ENCODE assay signal across 11 mouse cellular contexts in genomic region chr5:118649215-118650006, GRCm38 (mm10).
DNase-seq lines count a peak whose midpoint lies in the region; ATAC-seq and TF ChIP-seq lines count a peak whose summit lies in the region.
"Had no signal": no experiment of that assay in that cellular context is flagged by ENCODE, and none has a peak within 500 bp of the region (broad histone marks: within the 10 kb centered on the region; RNA-seq: fewer than 3 reads in every experiment).

No protein-coding gene starts in this region.

- 86% methylated on average over 10 of the region's 10 CpGs for WGBS in liver, embryonic 11.5 days
- 61% methylated on average over 10 of the region's 10 CpGs for WGBS in intestine, postnatal 0 days
- 77% methylated on average over 10 of the region's 10 CpGs for WGBS in kidney, embryonic 15.5 days
- 93% methylated on average over 10 of the region's 10 CpGs for WGBS in midbrain, embryonic 14.5 days

- peak overlapping the region; percentile 32; the same call in 1 of the 2 replicates for H3K27ac ChIP-seq in liver, embryonic 11.5 days (ENCODE audit: low read depth, low read length)
- no peak overlapping the region for H3K27ac ChIP-seq in intestine, postnatal 0 days (ENCODE audit: low read depth, low read length)
- peak overlapping the region; percentile 51; the same call in 1 of the 2 replicates for H3K27ac ChIP-seq in kidney, embryonic 15.5 days
- no peak overlapping the region for H3K27ac ChIP-seq in midbrain, embryonic 14.5 days (replicated peaks; ENCODE audit: low read depth, low read length)
- H3K27ac ChIP-seq: embryonic facial prominence, embryonic 15.5 days; heart, embryonic 10.5 days had no signal

- no peak overlapping the region for H3K4me3 ChIP-seq in liver, embryonic 11.5 days (ENCODE audit: low read depth, low read length)
- no peak overlapping the region for H3K4me3 ChIP-seq in intestine, postnatal 0 days (ENCODE audit: low read depth, low read length)
- no peak overlapping the region for H3K4me3 ChIP-seq in kidney, embryonic 15.5 days (replicated peaks)
- no peak overlapping the region for H3K4me3 ChIP-seq in midbrain, embryonic 14.5 days (replicated peaks; ENCODE audit: low read depth, low read length)
- H3K4me3 ChIP-seq: embryonic facial prominence, embryonic 15.5 days; heart, embryonic 10.5 days had no signal

- H3K4me2 ChIP-seq in liver, embryonic 11.5 days = no peak overlapping the region
- H3K4me2 ChIP-seq in intestine, postnatal 0 days (replicated peaks; ENCODE audit: low read depth) = peak overlapping the region; percentile 32; the same call in 1 of the 2 replicates
- H3K4me2 ChIP-seq in kidney, embryonic 15.5 days = no peak overlapping the region
- H3K4me2 ChIP-seq in midbrain, embryonic 14.5 days (ENCODE audit: low read length) = no peak overlapping the region
- H3K4me2 ChIP-seq: embryonic facial prominence, embryonic 15.5 days had no signal

- H3K9ac ChIP-seq in liver, embryonic 11.5 days (ENCODE audit: low read depth, low read length) = no peak overlapping the region
- no peak overlapping the region for H3K9ac ChIP-seq in intestine, postnatal 0 days (ENCODE audit: low read depth, low read length)
- H3K9ac ChIP-seq in kidney, embryonic 15.5 days = no peak overlapping the region
- H3K9ac ChIP-seq in midbrain, embryonic 14.5 days (replicated peaks; ENCODE audit: low read length) = no peak overlapping the region
- H3K9ac ChIP-seq: embryonic facial prominence, embryonic 15.5 days had no signal

- H3K36me3 ChIP-seq in liver, embryonic 11.5 days (ENCODE audit: control insufficient read depth, insufficient read depth, low read length) = no peaks in the 10 kb centered on the region
- H3K36me3 ChIP-seq in intestine, postnatal 0 days (ENCODE audit: control insufficient read depth, insufficient read depth) = no peaks in the 10 kb centered on the region
- H3K36me3 ChIP-seq in kidney, embryonic 15.5 days = no peaks in the 10 kb centered on the region
- H3K36me3 ChIP-seq in midbrain, embryonic 14.5 days (ENCODE audit: control insufficient read depth, insufficient read depth, low read length) = no peaks in the 10 kb centered on the region
- H3K36me3 ChIP-seq: embryonic facial prominence, embryonic 15.5 days; heart, embryonic 10.5 days had no signal

- no peaks in the 10 kb centered on the region for H3K27me3 ChIP-seq in liver, embryonic 11.5 days (replicated peaks; ENCODE audit: control insufficient read depth, insufficient read depth, low read length)
- H3K27me3 ChIP-seq in intestine, postnatal 0 days (replicated peaks; ENCODE audit: control insufficient read depth, insufficient read depth, low read length) = no peaks in the 10 kb centered on the region
- no peaks in the 10 kb centered on the region for H3K27me3 ChIP-seq in kidney, embryonic 15.5 days
- no peaks in the 10 kb centered on the region for H3K27me3 ChIP-seq in midbrain, embryonic 14.5 days (ENCODE audit: control insufficient read depth, insufficient read depth, low read length)
- H3K27me3 ChIP-seq: embryonic facial prominence, embryonic 15.5 days had no signal

- peaks cover 41% of the 10 kb centered on the region for H3K4me1 ChIP-seq in liver, embryonic 11.5 days (replicated peaks; ENCODE audit: control insufficient read depth, insufficient read depth, low read length)
- H3K4me1 ChIP-seq in intestine, postnatal 0 days (replicated peaks; ENCODE audit: control insufficient read depth, insufficient read depth, low read length) = peaks cover 20% of the 10 kb centered on the region
- peaks cover 43% of the 10 kb centered on the region for H3K4me1 ChIP-seq in kidney, embryonic 15.5 days
- H3K4me1 ChIP-seq in midbrain, embryonic 14.5 days (ENCODE audit: control insufficient read depth, insufficient read depth, low read length) = peaks cover 16% of the 10 kb centered on the region

- DNase-seq in liver, embryonic 11.5 days (ENCODE audit: low spot score) = no peak
- no peak for DNase-seq in liver
- DNase-seq in skeletal muscle tissue, adult 2 months (ENCODE audit: low read depth, low spot score) = peak; percentile 24
- no peak for DNase-seq in midbrain, embryonic 14.5 days
- no peak for DNase-seq in right cerebral cortex, adult 2 months (ENCODE audit: low spot score in 2 of 2)
- DNase-seq: lung, postnatal 14 days; right cerebral cortex, postnatal 14 days had no signal

- no peaks in the 10 kb centered on the region for H3K9me3 ChIP-seq in liver, embryonic 11.5 days (ENCODE audit: control insufficient read depth, low read length)
- no peaks in the 10 kb centered on the region for H3K9me3 ChIP-seq in intestine, postnatal 0 days (ENCODE audit: control insufficient read depth)
- H3K9me3 ChIP-seq in kidney, embryonic 15.5 days (replicated peaks) = no peaks in the 10 kb centered on the region
- H3K9me3 ChIP-seq in midbrain, embryonic 14.5 days (ENCODE audit: control insufficient read depth, low read length) = no peaks in the 10 kb centered on the region
- H3K9me3 ChIP-seq: embryonic facial prominence, embryonic 15.5 days; heart, embryonic 10.5 days had no signal

- no peak; the same call in 1 of the 2 replicates for ATAC-seq in liver, embryonic 11.5 days (replicated peaks; ENCODE audit: low FRiP score)
- ATAC-seq in intestine, postnatal 0 days = peak; percentile 49
- peak; percentile 52; the same call in 1 of the 2 replicates for ATAC-seq in kidney, embryonic 15.5 days (replicated peaks; ENCODE audit: low FRiP score)
- ATAC-seq in midbrain, embryonic 14.5 days (ENCODE audit: low FRiP score, low TSS enrichment) = no peak

- no peak for TF ChIP-seq CTCF in intestine, postnatal 0 days (IDR thresholded peaks at IDR 0.05; ENCODE audit: low read depth)

Comparison
In these comparisons a context has a peak if more than half of its experiments do, and no peak if none do; other contexts are left out.
1. ATAC-seq: peak in intestine, postnatal 0 days (single experiment) and kidney, embryonic 15.5 days (single experiment); none in liver, embryonic 11.5 days (single experiment) and midbrain, embryonic 14.5 days (single experiment).
2. H3K27ac ChIP-seq: peak in liver, embryonic 11.5 days (single experiment) and kidney, embryonic 15.5 days (single experiment); none in intestine, postnatal 0 days (single experiment) and midbrain, embryonic 14.5 days (single experiment).